Mouse (Mus musculus): ENCODE data around the gene Lypd6b.

- TF ChIP-seq CTCF (IDR thresholded peaks at IDR 0.05; ENCODE audit: low read depth, low read length), result no peak
- TF ChIP-seq POLR2A (IDR thresholded peaks at IDR 0.05; ENCODE audit: extremely low read depth, insufficient read depth, low read length), result no peak
These were observed 28.3 kb downstream of the Lypd6b start for GRCm38 (mm10) chr2:49815696-49816320.
